Mouse (Mus musculus) myocyte (in vitro differentiated cells): ENCODE data around the gene Sdhaf3. TPM values are rescaled to one million over a fixed set of nuclear protein-coding genes. Genes with fewer than 3 reads are reported as not detected.

ENCODE experiments used
- H3K27me3 ChIP-seq: one replicate; pipeline ENCODE4 v1.6.1; 2011; ENCODE audit not compliant: control insufficient read depth, insufficient read depth, insufficient read length
- H3K36me3 ChIP-seq: one replicate; pipeline ENCODE4 v1.6.1; 2011; ENCODE audit not compliant: control insufficient read depth, insufficient read depth
- H3K4me2 ChIP-seq: one replicate; pipeline ENCODE4 v1.6.1; 2011; ENCODE audit warnings: low read depth, control low read depth
- H3K4me3 ChIP-seq: one replicate; pipeline ENCODE4 v1.5.1; 2011; ENCODE audit warnings: mild to moderate bottlenecking, control low read depth, moderate library complexity
- H3K79me2 ChIP-seq: one replicate; pipeline ENCODE4 v1.6.1; 2011; ENCODE audit not compliant: control insufficient read depth, insufficient read depth
- H3ac ChIP-seq: one replicate; pipeline ENCODE4 v1.6.1; 2011; ENCODE audit not compliant: control insufficient read depth, insufficient read length
- CEBPB ChIP-seq: IDR thresholded peaks from 2 replicates; pipeline ENCODE4 v1.6.1; 2011; ENCODE audit warnings: mild to moderate bottlenecking, moderate library complexity; ENCODE audit not compliant: poor library complexity, insufficient read depth, severe bottlenecking
- E2F4 ChIP-seq: IDR thresholded peaks from one replicate; pipeline ENCODE4 v1.6.1; 2011; ENCODE audit warnings: mild to moderate bottlenecking, control low read depth, moderate library complexity; ENCODE audit not compliant: insufficient read depth
- MAX ChIP-seq: IDR thresholded peaks from one replicate; pipeline ENCODE4 v1.6.1; 2011; ENCODE audit warnings: low read depth, mild to moderate bottlenecking, control low read depth
- MYOD1 ChIP-seq, 3 experiments: IDR thresholded peaks; one replicate each; pipeline ENCODE4 v1.6.1; 2011; ENCODE audit warnings: control low read depth in 2 of 3, low read depth in 2 of 3, mild to moderate bottlenecking in 2 of 3, moderate library complexity in 1 of 3; ENCODE audit not compliant: insufficient read length in 2 of 3, control insufficient read depth in 1 of 3
- MYOG ChIP-seq, 3 experiments: IDR thresholded peaks; one replicate each; pipeline ENCODE4 v1.6.1; 2011; ENCODE audit warnings: control low read depth in 2 of 3, low read depth in 2 of 3, mild to moderate bottlenecking in 2 of 3; ENCODE audit not compliant: insufficient read length in 2 of 3, control insufficient read depth in 1 of 3, insufficient read depth in 1 of 3
- POLR2A ChIP-seq: IDR thresholded peaks from one replicate; pipeline ENCODE4 v1.6.1; 2011; ENCODE audit warnings: low read depth, mild to moderate bottlenecking, control low read depth, moderate library complexity; ENCODE audit not compliant: insufficient read length
- POLR2AphosphoS2 ChIP-seq: IDR thresholded peaks from one replicate; pipeline ENCODE4 v1.6.1; 2011; ENCODE audit warnings: low read depth, control low read depth; ENCODE audit not compliant: insufficient read length
- REST ChIP-seq: IDR thresholded peaks from one replicate; pipeline ENCODE4 v1.6.1; 2011; ENCODE audit warnings: mild to moderate bottlenecking, control low read depth, moderate library complexity; ENCODE audit not compliant: insufficient read depth, insufficient read length
- SRF ChIP-seq: IDR thresholded peaks from one replicate; pipeline ENCODE4 v1.6.1; 2011; ENCODE audit warnings: low read depth; ENCODE audit not compliant: control insufficient read depth, insufficient read length
- TCF12 ChIP-seq: IDR thresholded peaks from one replicate; pipeline ENCODE4 v1.6.1; 2011; ENCODE audit warnings: mild to moderate bottlenecking, control low read depth; ENCODE audit not compliant: poor library complexity, insufficient read depth, severe bottlenecking
- TCF3 ChIP-seq: IDR thresholded peaks from one replicate; pipeline ENCODE4 v1.6.1; 2011; ENCODE audit warnings: low read depth, control low read depth; ENCODE audit not compliant: insufficient read length
- USF1 ChIP-seq: IDR thresholded peaks from one replicate; pipeline ENCODE4 v1.6.1; 2011; ENCODE audit warnings: low read depth, mild to moderate bottlenecking, control low read depth, moderate library complexity
- polyA plus RNA-seq: library from polyadenylated mRNA; unstranded; fragments of >200 nt; fragmentation: generic; extraction: Trizol; gene quantifications from one replicate; pipeline ENCODE4 v1.2.1, GENCODE M21; 2012; ENCODE audit warnings: missing spikeins

Sdhaf3 gene
- polyA plus RNA-seq, 1 experiment: 1.9 TPM

DNA sequence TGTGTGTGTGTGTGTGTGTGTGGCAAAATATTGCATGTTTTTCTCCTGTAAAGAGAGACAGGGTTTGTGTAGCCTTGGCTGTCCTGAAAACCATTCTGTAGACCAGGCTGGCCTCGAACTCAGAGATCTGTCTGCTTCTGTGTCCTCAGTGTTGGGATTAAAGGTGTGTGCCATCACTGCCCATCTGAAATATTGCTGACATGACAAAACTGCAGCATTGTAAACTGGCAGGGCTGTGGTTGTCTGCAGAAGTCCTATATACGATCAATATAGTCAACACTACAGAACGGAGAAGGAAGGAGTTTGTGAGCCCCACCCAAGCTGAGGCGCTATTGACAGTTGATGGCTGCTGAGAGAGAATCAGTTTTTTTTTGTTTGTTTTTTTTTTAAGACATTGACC, 38.5 kb upstream of the Sdhaf3 start:
- no peak overlapping the region for H3ac ChIP-seq
- H3K4me3 ChIP-seq: no peak overlapping the region
- no peak for TF ChIP-seq E2F4
- no peak for TF ChIP-seq POLR2A
- no peak for TF ChIP-seq MYOD1 (IDR thresholded peaks at IDR 0.05; ENCODE audit: control insufficient read depth in 1 of 3, insufficient read length in 2 of 3, low read depth in 2 of 3)
- TF ChIP-seq TCF12: no peak
- TF ChIP-seq CEBPB: no peak
- TF ChIP-seq POLR2AphosphoS2: no peak
- no peak for TF ChIP-seq USF1
- no peak for TF ChIP-seq REST
- TF ChIP-seq SRF: no peak
- TF ChIP-seq MYOG (IDR thresholded peaks at IDR 0.05; ENCODE audit: control insufficient read depth in 1 of 3, insufficient read depth in 1 of 3, insufficient read length in 2 of 3, low read depth in 2 of 3): no peak
- TF ChIP-seq TCF3: no peak
- TF ChIP-seq MAX: no peak

DNA sequence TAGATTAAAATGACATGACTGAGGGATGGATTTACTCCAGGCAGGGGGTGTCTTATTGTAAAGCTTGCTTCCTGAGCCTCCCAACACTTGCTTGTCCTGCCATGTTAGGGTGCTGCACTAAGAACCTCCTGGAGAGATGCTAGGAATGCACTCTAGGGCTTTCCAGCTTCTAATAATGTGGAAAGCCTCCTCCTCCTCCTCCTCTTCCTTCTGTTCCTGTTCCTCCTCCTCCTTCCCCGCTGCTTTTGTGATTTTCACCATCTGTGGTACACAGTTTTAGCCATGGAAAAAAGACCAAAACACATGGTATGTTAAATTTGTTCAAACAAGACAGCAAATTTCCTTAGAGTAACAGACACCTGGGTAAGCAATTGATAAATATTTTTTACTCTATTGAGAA, 30.5 kb upstream of the Sdhaf3 start:
- Histone ChIP-seq H3K79me2 (no peaks in the 10 kb centered on the region), H3K27me3 (no peaks in the 10 kb centered on the region), H3K4me3 (no peak overlapping the region), H3ac (no peak overlapping the region), H3K36me3 (no peaks in the 10 kb centered on the region), H3K4me2 (no peak overlapping the region)
- TF ChIP-seq POLR2A (no peak), CEBPB (no peak), MAX (no peak), TCF12 (no peak), TCF3 (no peak), REST (no peak), E2F4 (no peak), MYOG (IDR thresholded peaks at IDR 0.05; ENCODE audit: control insufficient read depth in 1 of 3, insufficient read depth in 1 of 3, insufficient read length in 2 of 3, low read depth in 2 of 3) (no peak), USF1 (no peak), POLR2AphosphoS2 (no peak), SRF (no peak), MYOD1 (IDR thresholded peaks at IDR 0.05; ENCODE audit: control insufficient read depth in 1 of 3, insufficient read length in 2 of 3, low read depth in 2 of 3) (no peak)

More for the DNA sequence above, 38.5 kb upstream of the Sdhaf3 start:
- H3K36me3 ChIP-seq: no peaks in the 10 kb centered on the region
- H3K79me2 ChIP-seq: no peaks in the 10 kb centered on the region
- H3K27me3 ChIP-seq: no peaks in the 10 kb centered on the region
- no peak overlapping the region for H3K4me2 ChIP-seq

DNA sequence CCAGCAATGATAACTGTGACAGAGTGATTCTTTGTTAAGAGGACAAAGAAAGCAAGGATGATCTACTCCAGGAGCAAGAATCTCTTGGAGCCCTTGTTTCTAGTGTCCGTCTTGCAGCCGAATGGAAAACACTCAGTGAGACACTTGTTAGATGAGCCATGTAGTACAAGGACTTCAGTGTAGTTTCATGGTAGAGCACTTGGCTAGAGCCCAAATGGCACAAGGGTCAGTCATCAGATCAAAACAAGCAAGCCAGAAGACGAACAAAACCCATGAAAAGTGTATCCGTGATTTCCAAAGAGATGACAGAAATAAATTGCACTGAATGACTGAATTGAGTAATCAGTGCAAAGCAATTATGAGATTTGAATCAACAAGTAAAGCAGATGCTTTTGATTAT, 25.0 kb upstream of the Sdhaf3 start:
- no peaks in the 10 kb centered on the region for H3K27me3 ChIP-seq
- TF ChIP-seq POLR2AphosphoS2 (no peak), USF1 (no peak), POLR2A (no peak)
- no peaks in the 10 kb centered on the region for H3K79me2 ChIP-seq
- no peak overlapping the region for H3ac ChIP-seq
- no peaks in the 10 kb centered on the region for H3K36me3 ChIP-seq
- H3K4me2 ChIP-seq: no peak overlapping the region
- no peak overlapping the region for H3K4me3 ChIP-seq

DNA sequence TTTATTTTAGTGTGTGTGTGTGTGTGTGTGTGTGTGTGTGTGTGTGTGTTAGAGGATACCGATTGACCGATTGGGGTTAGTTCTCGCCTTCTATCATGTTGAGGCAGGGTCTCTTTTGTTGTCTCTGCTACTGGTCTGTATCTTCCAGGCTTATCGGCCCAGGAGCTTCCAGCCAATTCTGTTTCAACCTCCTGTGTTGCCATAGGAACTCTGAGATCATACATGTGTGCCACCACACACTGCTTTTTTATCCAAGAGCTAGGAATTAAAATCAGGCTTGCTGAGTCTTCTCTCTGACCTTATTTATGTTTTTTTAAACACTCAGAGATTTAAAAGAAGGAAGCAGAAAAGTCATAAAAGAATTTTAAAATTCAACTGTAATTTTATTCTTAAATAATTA, 24.3 kb upstream of the Sdhaf3 start:
- Histone ChIP-seq H3ac (no peak overlapping the region), H3K27me3 (no peaks in the 10 kb centered on the region), H3K79me2 (no peaks in the 10 kb centered on the region), H3K4me2 (no peak overlapping the region), H3K4me3 (no peak overlapping the region), H3K36me3 (no peaks in the 10 kb centered on the region)
- no peak for TF ChIP-seq TCF3
- TF ChIP-seq SRF: no peak

DNA sequence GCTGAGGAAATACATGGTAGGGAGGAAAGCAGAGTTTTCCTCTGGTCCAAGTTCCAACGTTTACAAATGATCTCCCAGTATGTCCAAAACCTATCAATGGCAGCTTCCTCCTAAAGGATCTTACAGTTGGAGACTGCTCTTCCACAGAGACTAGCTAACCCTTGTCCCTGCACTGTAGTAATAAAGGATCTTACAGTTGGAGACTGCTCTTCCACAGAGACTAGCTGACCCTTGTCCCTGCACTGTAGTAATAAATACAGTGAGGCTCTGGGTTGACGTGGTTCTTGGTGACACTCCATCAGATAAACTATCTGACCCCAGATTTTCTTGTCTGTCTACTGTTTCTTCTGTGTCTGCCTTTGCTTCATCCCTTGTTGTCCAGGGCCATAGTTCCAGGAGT, 15.0 kb upstream of the Sdhaf3 start:
- Histone ChIP-seq H3K36me3 (no peaks in the 10 kb centered on the region), H3ac (no peak overlapping the region), H3K4me2 (no peak overlapping the region), H3K27me3 (no peaks in the 10 kb centered on the region), H3K4me3 (no peak overlapping the region), H3K79me2 (no peaks in the 10 kb centered on the region)
- no peak for TF ChIP-seq CEBPB
- no peak for TF ChIP-seq MYOG (IDR thresholded peaks at IDR 0.05; ENCODE audit: control insufficient read depth in 1 of 3, insufficient read depth in 1 of 3, insufficient read length in 2 of 3, low read depth in 2 of 3)
- TF ChIP-seq USF1: no peak
- TF ChIP-seq TCF12: no peak
- TF ChIP-seq POLR2AphosphoS2: no peak
- no peak for TF ChIP-seq POLR2A
- TF ChIP-seq REST: no peak
- TF ChIP-seq MAX: no peak
- no peak for TF ChIP-seq TCF3
- TF ChIP-seq MYOD1 (IDR thresholded peaks at IDR 0.05; ENCODE audit: control insufficient read depth in 1 of 3, insufficient read length in 2 of 3, low read depth in 2 of 3): no peak
- TF ChIP-seq E2F4: no peak
- no peak for TF ChIP-seq SRF
